Mouse (Mus musculus) subcutaneous adipose tissue, adult 2 months (tissue): ENCODE data around the gene Htr2b. TPM values are rescaled to one million over a fixed set of nuclear protein-coding genes. Genes with fewer than 3 reads are reported as not detected.

Experiments
- polyA plus RNA-seq: library from polyadenylated mRNA; depleted of rRNA; stranded (reverse); fragments of >200 nt; gene quantifications from 2 replicates; pipeline ENCODE4 v1.2.3, GENCODE M21; 2012; ENCODE audit warnings: low replicate concordance; rRNA removed

Gene Htr2b
- 1.8 TPM in 1 of 2 replicates, not detected in the other for polyA plus RNA-seq

GRCm38 (mm10) chr1:86111779-86112178 is at the start of gene Htr2b:
Gene Htr2b (minus strand): TSS chr1:86111970.

GRCm38 (mm10) chr1:86154133-86154823 is 42.5 kb upstream of the Htr2b start, which contains the start of gene Armc9:
Gene Armc9 (plus strand): TSS chr1:86154780.

GRCm38 (mm10) chr1:86133337-86133736 is 21.6 kb upstream of the Htr2b start, which contains the start of gene Gm21972:
Gene Gm21972 (plus strand): TSS chr1:86133637.

GRCm38 (mm10) chr1:86064271-86064991 is 47.3 kb downstream of the Htr2b start, which contains the start of gene Psmd1:
Gene Psmd1 (plus strand): TSS chr1:86064387.

Other genes with a start within 250 kb of the Htr2b start
- gene Itm2c, start 217.7 kb downstream of the Htr2b start, polyA plus RNA-seq, result 172 and 493 TPM in 2 replicates
- gene 4933407L21Rik, start 183.5 kb downstream of the Htr2b start, polyA plus RNA-seq, result 1.0 TPM in 1 of 2 replicates, not detected in the other
- gene Gpr55, start 151.0 kb downstream of the Htr2b start, polyA plus RNA-seq, result 0.03 and 0.18 TPM in 2 replicates
- 0.31 and 0.34 TPM in 2 replicates for gene Spata3, start 95.2 kb downstream of the Htr2b start, polyA plus RNA-seq
- 0.06 and 3.5 TPM in 2 replicates for gene 2810459M11Rik, start 66.1 kb downstream of the Htr2b start, polyA plus RNA-seq
- 88.2 and 95.5 TPM in 2 replicates for gene Psmd1, start 47.6 kb downstream of the Htr2b start, polyA plus RNA-seq
- gene Gm21972, start 21.7 kb upstream of the Htr2b start, polyA plus RNA-seq, result not detected in 2 replicates
- gene Armc9, start 42.8 kb upstream of the Htr2b start, polyA plus RNA-seq, result 4.2 and 9.8 TPM in 2 replicates
- gene B3gnt7, start 190.9 kb upstream of the Htr2b start, polyA plus RNA-seq, result 0.44 and 5.8 TPM in 2 replicates
- gene Ncl, start 247.4 kb upstream of the Htr2b start, polyA plus RNA-seq, result 2.1 and 13.0 TPM in 2 replicates